Mouse (Mus musculus) lung, postnatal 25 days (tissue): ENCODE measurements around the gene Gm13306.
"Not testable (repeated sequence)": the region's sequence is repeated elsewhere in the genome, so short reads cannot be mapped to it uniquely, and the experiment has no call there.

Experiments
- DNase-seq: peaks from one replicate; pipeline ENCODE4 v3.0.0; 2022; ENCODE audit warnings: low spot score

Gm13306 gene

DNA sequence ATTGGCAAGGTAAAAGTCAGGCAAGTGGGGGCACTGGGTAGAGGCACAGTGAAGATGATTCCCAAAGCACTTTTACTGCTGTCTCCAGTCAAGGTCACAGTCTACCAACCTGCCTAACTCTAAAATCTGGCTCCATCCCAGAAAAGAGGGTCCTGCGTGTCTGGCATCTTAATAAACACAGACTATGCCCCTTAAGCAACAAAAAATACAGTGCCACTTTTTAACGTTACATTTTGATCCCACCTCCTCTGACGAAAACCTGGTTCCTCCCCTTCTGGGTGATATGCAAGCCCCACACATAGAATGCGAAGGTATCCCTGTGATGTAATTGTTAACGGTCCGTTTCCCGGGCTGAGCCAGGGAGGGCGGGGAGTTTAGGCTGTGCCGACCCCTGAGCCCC lies at the start of gene Gm13306:
TSS of gene Gm13306 (plus strand) at position 301 of the 400 bp plus-strand sequence.
- DNase-seq = not testable (repeated sequence)

DNA sequence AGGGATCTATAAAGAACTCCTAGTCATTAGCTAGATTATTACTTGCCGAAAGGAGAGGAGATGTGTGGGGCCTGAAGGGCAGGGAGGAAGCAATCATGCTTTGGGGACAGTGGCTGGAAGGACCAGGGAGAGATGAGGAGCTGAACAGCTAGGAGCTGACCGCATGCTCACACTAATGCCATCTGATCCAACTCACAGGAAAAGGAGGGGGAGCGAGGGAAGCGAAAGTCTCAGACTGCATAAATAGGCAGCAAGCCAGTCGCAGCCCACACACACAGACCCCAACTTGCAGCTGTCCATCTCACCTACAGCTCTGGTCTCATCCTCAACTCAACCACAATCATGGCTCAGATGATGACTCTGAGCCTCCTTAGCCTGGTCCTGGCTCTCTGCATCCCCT lies 38.7 kb upstream of the Gm13306 start, which contains the start of gene Gm13304:
TSS of gene Gm13304 (plus strand) at position 301 of the 400 bp plus-strand sequence.
- DNase-seq = not testable (repeated sequence)

DNA sequence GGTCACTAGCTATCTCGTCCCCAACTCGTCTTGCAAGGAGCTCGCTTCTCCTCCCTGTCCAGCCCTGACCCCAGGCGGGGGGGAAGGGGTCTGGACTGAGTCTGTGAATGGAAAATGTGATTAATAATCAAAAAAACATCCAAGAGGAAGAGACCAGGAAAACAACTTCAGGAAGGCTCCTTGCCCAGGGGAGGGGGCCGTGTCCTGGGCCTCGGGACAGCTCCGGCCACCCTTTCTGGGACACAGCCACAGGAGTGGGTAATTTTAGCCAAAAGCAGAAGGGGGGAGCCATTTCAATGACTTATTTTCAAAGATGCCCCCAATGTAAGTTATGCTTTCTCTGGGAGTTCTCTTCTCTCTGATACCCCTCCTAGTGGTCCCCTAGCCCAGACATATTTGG lies 15.3 kb downstream of the Gm13306 start, which contains the start of gene Gm13305:
TSS of gene Gm13305 (minus strand) at position 101 of the 400 bp plus-strand sequence.
- not testable (repeated sequence) for DNase-seq

DNA sequence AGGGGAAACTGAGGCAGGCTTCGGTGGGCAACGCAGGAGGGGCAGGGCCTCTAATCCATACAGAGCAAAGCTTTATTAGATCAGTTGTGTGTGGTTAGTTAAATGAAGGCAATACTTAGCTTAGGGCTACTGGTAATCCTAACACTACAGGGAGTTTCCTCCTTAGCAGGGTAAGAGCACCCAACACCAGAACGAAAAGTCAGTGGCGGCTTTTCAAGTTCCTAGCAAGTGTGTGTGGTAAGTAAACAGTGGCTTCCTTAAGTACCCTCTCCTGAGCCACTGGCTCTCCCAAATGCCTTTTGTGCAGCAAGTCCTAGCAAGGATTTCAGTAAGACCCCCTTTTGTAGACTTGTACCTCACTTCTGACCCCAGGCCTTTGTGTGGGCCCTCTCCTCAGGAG lies 25.0 kb downstream of the Gm13306 start:
- DNase-seq = not testable (repeated sequence)

DNA sequence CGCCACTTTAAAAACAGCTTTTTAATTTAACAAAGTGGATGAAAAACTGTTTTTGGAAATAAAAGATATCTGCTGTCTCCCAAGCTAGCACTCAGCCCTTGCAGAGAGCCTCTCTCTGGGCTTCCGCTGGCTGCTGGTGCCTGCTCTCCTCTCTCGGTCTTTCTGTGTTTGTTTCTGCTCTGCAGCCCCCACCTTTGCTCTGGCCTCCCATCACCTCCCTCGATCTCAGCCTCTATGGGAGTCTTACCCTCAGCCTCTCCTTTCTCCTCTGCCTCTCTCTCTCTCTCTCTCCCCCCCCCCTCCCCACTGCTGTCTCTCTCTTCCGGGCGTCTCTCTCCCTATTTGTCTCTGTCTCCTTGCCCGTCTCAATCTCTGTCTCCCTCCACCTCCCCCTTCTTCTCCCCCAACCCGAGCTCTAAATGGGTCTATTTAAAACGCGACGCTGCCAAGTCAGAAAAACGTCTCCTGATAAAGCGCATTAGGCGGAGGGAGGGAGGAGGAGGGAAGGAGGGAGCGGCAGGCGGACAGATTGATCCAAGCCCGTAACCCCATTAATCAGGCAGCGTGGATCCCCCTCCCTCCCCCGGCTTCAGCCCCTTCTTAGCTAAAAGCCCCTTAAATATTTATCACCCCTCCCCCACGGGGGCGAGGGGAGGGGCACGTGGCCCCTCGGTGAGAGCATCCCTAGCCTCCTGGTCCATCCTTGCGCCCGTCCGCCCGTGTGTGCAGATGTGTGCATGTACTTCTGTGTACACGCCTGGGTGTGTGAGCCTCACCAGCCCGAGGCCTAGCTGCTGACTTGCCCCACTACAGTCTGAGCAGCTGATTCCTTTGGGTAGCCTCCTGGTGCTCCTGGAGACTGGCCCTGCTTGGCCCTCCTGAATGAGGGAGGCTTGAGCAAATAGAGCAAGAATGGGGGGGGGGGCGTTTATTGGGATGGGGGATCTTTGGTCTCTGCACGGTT lies 30.3 kb downstream of the Gm13306 start:
- DNase-seq = not testable (repeated sequence)

DNA sequence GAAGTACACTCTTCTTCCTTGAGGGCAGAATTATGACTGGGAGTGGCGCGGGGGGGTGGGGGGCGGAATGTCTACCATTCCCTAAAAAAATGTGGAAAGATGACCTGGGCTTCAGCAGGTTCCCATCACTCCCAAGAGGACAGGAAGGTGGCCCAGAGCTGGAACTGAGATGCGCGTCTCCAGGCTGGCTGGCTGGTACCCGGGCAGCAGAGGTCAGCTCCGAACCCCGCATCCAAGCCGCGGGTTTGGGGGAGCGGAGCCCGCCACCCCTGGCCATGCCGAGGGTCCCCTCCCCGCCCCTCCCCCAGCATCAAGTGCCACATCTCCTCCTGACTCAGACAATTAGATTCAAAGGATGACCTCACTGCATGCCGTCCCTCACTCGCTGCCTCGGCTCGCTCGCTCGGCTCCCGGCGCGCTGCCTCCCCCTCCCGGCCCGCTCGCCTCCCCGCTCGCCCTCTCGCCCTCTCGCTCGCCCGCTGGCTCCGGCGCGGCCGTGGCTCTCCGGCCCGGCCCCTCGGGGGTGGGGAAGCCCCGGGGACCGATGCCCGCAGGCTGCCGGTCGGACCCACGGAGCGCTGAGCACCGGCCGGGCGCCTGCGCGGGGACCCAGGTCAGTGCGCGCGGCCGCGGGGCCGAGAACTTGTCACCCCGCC lies 31.2 kb downstream of the Gm13306 start:
- not testable (repeated sequence) for DNase-seq

DNA sequence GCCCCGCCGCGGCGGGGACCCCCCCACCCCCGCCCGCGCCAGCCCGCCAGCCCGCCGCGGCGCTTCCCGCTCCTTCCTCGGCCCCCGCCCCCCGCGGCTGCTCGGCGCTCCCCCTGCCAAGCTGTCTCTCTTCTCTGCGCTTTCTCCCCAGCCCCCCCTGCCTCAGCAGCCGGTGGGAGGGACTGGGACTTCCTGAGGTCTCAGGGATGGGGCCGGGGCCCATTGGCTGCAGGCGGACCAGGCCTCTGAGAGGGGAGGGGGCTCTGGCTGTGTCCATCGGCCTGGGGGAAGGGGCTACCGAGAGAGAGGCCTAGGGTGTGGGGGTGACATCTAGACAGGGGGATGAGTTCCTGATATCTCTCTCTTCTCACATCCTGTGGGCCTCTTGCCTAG lies 31.7 kb downstream of the Gm13306 start:
- DNase-seq = not testable (repeated sequence)
